Mouse (Mus musculus): ENCODE results near the gene Vmn1r19.
"Not testable (repeated sequence)": the region's sequence is repeated elsewhere in the genome, so short reads cannot be mapped to it uniquely, and the experiment has no call there.

Gene Vmn1r19

GRCm38 (mm10) chr6:57403480-57403879 lies at the start of gene Vmn1r19:
Vmn1r19 (plus strand) TSS chr6:57403780.
- not testable (repeated sequence) for DNase-seq

- DNase-seq = no peak
Measured at GRCm38 (mm10) chr6:57356864-57357263, 46.7 kb upstream of the Vmn1r19 start.

- no peak for DNase-seq
Measured at GRCm38 (mm10) chr6:57363627-57364026, 40.0 kb upstream of the Vmn1r19 start, which contains the start of gene Vmn1r17. Vmn1r17 (minus strand) TSS chr6:57363727.

- not testable (repeated sequence) for DNase-seq
Measured at GRCm38 (mm10) chr6:57365866-57366265, 37.7 kb upstream of the Vmn1r19 start.

GRCm38 (mm10) chr6:57367496-57367895 lies 36.1 kb upstream of the Vmn1r19 start:
- DNase-seq = no peak

DNA sequence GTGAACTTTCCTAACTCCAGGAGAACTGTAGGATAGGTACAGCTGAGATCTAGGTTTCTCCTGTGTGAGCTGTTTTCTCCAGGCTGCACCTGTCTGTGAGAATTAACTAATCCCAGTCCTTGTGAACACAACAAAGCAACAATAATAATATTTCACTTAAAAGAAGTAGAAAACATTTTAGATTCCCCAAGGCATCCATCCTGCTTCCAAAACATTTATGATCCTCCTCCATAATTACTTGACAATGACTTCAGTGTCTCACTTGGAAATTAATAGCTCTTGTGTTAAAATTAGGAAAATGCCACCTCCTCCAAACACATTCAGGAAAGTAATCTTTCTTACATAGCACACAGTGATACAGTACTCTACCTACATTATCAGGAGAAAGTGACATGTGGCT lies 7.9 kb upstream of the Vmn1r19 start, which contains the start of gene Vmn1r18:
Gene Vmn1r18, minus strand, starts transcription at position 101 of the 400 bp plus-strand sequence.
- DNase-seq = no peak

- DNase-seq = no peak
Measured at GRCm38 (mm10) chr6:57428630-57429029, 25.1 kb downstream of the Vmn1r19 start, which contains the start of gene Vmn1r20. Vmn1r20 (plus strand) TSS chr6:57428930.

- peak; percentile 5 for DNase-seq
Measured at GRCm38 (mm10) chr6:57431196-57431595, 27.6 kb downstream of the Vmn1r19 start.
